Mouse (Mus musculus) layer of hippocampus, adult 11-12 months (tissue): ENCODE data around the gene Baz2b.
"Not testable (repeated sequence)": the region's sequence is repeated elsewhere in the genome, so short reads cannot be mapped to it uniquely, and the experiment has no call there.

Source experiments
- DNase-seq: peaks from one replicate; pipeline ENCODE4 v3.0.0; 2022; ENCODE audit warnings: low spot score

The Baz2b gene

DNA sequence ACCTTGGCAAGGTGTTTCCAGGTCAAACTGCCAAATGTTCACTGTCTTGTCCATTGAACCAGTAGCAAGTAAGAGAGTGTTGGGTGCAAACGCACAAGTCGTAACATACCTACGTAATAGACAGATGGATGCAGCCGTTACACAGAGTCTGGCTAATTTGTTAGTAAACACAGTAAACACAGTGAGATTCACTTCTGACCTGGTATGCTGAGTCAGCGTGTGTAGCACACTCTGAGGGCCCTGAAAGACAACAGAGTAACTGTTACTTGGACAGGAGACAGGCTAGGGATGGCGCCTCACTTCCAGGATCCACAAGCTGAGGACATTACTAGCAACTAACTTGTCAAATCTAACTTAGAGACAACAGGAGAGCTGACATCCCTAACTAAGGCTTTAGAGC lies 347.0 kb downstream of the Baz2b start:
- DNase-seq: no peak

DNA sequence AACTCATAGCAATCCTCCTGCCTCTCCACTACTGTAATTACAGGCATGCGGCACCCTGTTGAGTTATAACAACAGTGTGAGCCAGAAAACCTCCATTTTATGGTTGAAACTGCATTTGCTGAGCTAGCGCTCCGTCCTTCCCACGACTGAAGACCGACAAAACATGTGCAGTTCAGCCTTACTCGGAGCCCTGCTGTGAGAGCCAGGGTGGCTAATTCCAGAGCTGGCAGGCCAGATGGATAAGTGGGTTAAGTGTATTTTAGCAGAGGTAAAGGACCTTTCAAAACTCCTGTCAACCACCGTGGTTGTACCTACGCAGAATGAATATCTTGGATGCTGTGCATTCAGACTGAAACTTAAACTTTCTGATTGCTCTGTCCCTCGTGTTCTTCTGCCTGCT lies 355.3 kb downstream of the Baz2b start:
- DNase-seq: no peak

DNA sequence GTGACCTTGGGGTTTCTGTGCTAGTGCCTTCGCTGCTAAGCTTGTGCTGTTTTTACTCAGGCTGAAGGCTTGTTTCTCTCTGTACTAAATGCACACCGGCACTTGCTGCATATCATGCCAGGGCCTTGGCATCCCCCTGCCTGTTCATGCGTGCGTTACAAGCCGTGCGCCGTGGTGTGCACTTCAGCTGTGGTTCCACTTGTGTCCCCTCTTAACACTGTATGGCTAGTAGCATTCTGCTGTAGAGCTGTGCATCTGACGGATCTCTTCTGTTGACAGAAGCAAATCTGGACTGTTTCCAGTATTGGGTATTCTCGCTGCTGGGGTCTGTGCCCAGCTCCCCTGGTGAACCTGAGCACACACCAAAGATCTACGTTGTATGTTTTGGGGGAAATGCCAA lies 356.1 kb downstream of the Baz2b start:
- DNase-seq: no peak

DNA sequence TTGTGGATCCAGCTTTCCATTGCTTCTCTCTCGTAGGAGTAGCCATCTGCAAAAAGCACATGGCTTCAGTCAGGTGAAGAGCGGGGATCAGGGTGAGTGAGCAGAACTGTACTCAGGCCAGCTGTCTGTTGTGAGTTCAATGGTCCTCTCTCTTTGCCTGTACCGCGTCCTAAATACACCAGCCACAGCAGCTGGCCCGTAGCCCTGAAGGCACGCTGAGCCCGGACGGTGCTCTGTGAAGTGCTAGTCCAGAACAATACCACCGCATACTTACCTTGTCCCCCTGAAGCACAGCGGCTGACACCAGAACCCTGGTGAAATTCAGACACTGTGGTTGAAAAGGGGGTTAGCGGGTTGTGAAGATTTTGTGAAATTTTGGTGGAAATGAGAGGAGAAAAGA lies 356.7 kb downstream of the Baz2b start:
- DNase-seq: no peak

DNA sequence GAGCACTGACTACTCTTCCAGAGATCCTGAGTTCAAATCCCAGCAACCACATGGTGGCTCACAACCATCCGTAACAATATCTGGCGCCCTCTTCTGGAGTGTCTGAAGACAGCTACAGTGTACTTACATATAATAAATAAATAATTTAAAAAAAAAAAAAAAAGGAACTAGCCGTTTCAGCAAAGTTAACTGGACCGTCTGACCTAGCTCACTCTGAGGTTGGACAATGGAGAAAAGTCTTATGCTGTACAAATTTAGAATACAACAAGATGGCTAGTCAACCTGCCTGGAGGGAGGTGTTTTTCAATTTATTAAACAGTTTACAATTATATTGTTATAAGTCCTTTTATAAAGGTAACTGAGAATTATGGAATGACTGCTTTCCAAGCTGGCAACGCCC lies 357.8 kb downstream of the Baz2b start:
- DNase-seq: not testable (repeated sequence)
